Mouse (Mus musculus) frontal cortex, postnatal 36 days (tissue): Measurements from ENCODE around the gene Bco2.

Source experiments
- DNase-seq, 2 experiments: peaks; one replicate each; pipeline ENCODE4 v3.0.0; 2022; ENCODE audit warnings: low spot score in 2 of 2

Gene Bco2

GRCm38 (mm10) chr9:50518781-50519180, 36.2 kb downstream of the Bco2 start:
- no peak for DNase-seq

- DNase-seq = no peak
Measured at GRCm38 (mm10) chr9:50515462-50515861, 39.5 kb downstream of the Bco2 start.

DNA sequence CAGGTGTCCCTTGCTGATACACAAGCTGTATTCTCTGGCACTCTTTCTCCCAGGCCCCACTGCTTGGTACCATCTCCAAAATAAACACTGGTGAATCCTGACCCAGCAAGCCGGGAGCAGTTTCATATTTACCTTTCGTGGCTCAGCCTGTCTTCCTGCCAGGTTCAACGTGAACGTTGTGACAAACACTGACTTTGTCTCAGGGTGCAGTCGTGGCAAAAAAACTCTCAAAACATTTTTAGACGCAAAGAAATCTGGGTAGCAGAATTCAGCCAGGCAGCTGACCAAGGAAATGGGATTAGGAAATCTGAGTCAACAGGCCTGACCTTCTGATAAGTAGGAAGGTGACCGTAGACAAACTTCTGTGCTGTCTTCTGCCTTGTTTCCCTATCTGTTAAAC, 47.4 kb downstream of the Bco2 start:
- DNase-seq = no peak

DNA sequence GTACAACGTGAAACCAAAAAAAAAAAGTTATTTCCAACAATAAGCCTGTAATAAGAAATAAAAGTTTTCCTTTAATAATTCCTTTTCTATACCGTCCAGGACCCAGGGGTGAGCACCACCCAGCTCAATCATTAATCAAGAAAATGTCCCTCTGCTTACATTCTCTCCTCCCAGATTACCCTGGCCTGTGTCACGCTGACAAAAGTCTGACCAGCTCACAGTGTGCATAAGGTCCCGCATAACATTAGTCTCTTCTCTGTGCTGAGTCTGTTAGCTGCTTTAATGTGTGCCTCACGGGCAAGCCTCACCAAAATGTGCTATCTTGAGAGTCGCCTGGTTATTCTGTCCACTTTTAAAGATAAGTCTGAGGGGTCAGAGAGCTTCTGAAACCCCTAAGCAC, 49.6 kb downstream of the Bco2 start:
- DNase-seq = no peak

GRCm38 (mm10) chr9:50502949-50503348, 52.0 kb downstream of the Bco2 start:
- DNase-seq = no peak

- no peak for DNase-seq
Measured at GRCm38 (mm10) chr9:50500974-50501501, 53.9 kb downstream of the Bco2 start.

DNA sequence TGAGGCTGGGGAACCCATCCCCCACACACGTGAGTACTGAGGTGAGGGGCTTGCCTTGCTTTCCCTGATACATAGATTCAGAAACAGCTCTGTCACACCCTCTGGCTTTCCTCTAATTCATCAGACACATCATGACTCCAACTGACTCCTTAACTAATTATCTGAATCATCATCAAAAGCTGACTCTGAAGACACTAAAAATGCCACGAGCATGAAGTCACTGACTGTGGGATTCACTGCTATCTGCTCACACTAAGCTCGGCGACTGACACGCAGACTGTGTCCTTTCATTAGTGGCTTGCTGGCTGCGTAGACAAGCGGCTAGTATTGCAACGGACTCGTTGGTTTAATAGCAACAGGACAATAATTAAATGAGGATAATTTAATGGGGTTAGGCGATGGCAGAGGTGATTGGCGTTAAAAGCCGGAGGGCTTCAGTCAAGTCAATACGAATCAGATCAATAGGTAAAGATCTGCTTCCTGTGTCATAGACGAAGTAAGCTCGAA, 54.5 kb downstream of the Bco2 start:
- DNase-seq = no peak

DNA sequence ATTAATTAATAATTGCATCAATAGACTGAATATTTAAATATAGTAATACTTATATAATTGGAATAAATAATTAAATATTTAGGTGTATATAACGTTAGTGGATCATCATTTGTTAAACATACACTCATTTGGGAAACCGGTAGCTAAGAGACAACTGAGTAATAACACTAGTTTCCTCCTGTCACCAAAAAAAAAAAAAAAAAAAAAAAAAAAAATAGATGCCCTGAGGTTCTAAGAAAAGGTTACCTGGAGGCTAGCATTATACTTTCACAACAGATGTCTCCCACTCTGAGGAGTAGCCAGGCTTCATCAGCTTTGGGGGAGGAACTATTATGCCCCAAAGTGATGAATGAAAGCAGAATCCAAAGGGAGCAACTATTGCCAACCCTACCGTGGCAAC, 55.2 kb downstream of the Bco2 start:
- DNase-seq = no peak

GRCm38 (mm10) chr9:50498815-50499214, 56.2 kb downstream of the Bco2 start:
- no peak for DNase-seq

GRCm38 (mm10) chr9:50497536-50497935, 57.4 kb downstream of the Bco2 start:
- DNase-seq = no peak

- DNase-seq = no peak
Measured at GRCm38 (mm10) chr9:50497076-50497475, 57.9 kb downstream of the Bco2 start.

GRCm38 (mm10) chr9:50496546-50496945, 58.4 kb downstream of the Bco2 start:
- DNase-seq = no peak

- no peak for DNase-seq
Measured at GRCm38 (mm10) chr9:50496151-50496505, 58.9 kb downstream of the Bco2 start.

DNA sequence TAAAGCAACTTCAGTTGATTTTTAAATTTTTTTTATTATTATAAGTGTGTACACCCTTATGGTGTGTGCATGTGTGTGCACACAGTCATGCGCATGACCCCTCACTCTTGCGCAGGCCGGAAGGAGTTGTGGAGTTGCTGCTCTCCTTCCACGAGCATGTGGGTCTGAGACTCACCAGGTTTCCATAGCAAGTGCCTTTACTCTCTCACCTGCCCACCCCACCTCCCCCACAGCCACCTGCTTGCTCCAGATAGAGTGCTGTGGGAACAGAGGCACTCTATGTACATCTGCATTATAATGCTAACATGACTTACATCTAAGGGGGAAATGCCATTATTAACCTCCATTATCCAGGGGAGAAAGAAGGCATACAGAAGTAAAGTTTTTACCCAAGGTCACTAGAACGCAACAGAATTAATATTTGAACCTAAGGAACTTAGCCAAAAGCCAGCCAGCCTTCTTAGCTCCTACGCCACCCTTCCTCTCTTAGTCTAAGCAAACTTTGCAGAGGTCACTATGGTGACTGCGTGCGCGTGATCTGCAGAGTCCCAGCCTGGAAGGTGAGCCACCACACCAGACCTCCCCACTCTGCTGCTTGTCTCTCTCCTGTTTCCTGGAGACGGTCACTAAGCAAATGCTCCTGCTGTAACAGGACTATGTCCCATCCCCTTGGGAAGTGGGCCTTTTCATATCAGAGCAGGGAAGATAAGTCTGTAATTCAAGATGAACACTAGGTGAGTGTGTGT, 59.4 kb downstream of the Bco2 start:
- no peak for DNase-seq

DNA sequence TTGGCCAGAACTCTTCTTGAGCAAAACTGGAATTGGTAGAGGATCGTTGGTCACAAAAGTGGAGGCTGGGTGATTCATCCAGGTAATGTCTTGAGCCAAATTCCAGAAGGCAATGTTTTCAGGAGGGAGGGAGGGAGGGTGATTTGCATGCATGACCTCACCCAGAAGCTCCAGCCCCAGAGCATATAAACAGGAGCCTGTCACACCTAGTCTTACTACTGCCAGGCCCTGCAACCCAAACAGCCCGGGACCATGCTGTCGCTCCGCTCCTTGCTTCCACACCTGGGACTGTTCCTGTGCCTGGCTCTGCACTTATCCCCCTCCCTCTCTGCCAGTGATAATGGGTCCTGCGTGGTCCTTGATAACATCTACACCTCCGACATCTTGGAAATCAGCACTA, 60.7 kb downstream of the Bco2 start, which contains the start of gene Plet1:
Plet1 (plus strand) TSS at position 215 of the 400 bp plus-strand sequence.
- DNase-seq = no peak

DNA sequence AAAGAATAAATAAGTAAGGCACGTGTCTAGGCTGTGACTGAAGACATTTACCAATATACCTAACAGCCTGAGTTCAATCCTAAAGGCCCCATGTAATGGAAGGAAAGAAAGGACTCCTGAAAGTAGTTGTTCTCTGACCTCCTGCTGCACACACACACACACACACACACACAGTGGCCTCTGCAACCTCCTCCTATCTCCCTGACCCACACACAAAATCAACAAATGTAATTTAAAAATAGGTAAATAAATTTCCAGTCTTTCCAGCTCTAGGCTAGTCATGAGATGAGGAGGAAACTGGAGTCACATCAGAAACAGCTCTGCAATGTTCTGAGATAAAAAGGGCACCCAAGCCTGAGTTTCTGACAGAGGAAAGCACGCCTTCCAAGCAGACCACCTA, 61.2 kb downstream of the Bco2 start:
- no peak for DNase-seq

GRCm38 (mm10) chr9:50491531-50492045, 63.4 kb downstream of the Bco2 start:
- DNase-seq = no peak

- no peak for DNase-seq
Measured at GRCm38 (mm10) chr9:50490836-50491235, 64.1 kb downstream of the Bco2 start.

GRCm38 (mm10) chr9:50485521-50485920, 69.5 kb downstream of the Bco2 start:
- no peak for DNase-seq
